Mouse (Mus musculus): ENCODE measurements around the gene Prmt7. TPM values are rescaled to one million over a fixed set of nuclear protein-coding genes. Genes with fewer than 3 reads are reported as not detected.

Prmt7 gene
- polyA plus RNA-seq, 1 experiment, result 17.0 TPM

GRCm38 (mm10) chr8:106298261-106298660, 87.5 kb downstream of the Prmt7 start:
- DNase-seq, result peak; percentile 15
- Histone ChIP-seq H3K4me1 (ENCODE audit: control insufficient read depth, insufficient read depth, low read length) (peaks cover 4% of the 10 kb centered on the region), H3K4me3 (replicated peaks; ENCODE audit: extremely low read depth, low read depth, low read length) (no peak overlapping the region)
- 35% methylated on average over 5 of the region's 5 CpGs for WGBS
- no peak for TF ChIP-seq POLR2A (IDR thresholded peaks at IDR 0.05; ENCODE audit: borderline replicate concordance, extremely low read depth, low read depth, low read length)
- TF ChIP-seq CTCF (IDR thresholded peaks at IDR 0.05; ENCODE audit: insufficient read depth, low read length), result no peak

GRCm38 (mm10) chr8:106298846-106299245, 88.1 kb downstream of the Prmt7 start:
- peaks cover 4% of the 10 kb centered on the region for H3K4me1 ChIP-seq (ENCODE audit: control insufficient read depth, insufficient read depth, low read length)
- WGBS, result 32% methylated on average over 1 of the region's 1 CpGs
- TF ChIP-seq CTCF (IDR thresholded peaks at IDR 0.05; ENCODE audit: insufficient read depth, low read length), result no peak
- TF ChIP-seq POLR2A (IDR thresholded peaks at IDR 0.05; ENCODE audit: borderline replicate concordance, extremely low read depth, low read depth, low read length), result no peak
- DNase-seq, result no peak
- H3K4me3 ChIP-seq (replicated peaks; ENCODE audit: extremely low read depth, low read depth, low read length), result no peak overlapping the region

GRCm38 (mm10) chr8:106299686-106300085, 89.0 kb downstream of the Prmt7 start:
- peaks cover 4% of the 10 kb centered on the region for H3K4me1 ChIP-seq (ENCODE audit: control insufficient read depth, insufficient read depth, low read length)
- H3K4me3 ChIP-seq (replicated peaks; ENCODE audit: extremely low read depth, low read depth, low read length), result no peak overlapping the region
- TF ChIP-seq POLR2A (IDR thresholded peaks at IDR 0.05; ENCODE audit: borderline replicate concordance, extremely low read depth, low read depth, low read length) (no peak), CTCF (IDR thresholded peaks at IDR 0.05; ENCODE audit: insufficient read depth, low read length) (no peak)
- 87% methylated on average over 3 of the region's 3 CpGs for WGBS
- DNase-seq, result no peak

- no peak overlapping the region for H3K4me3 ChIP-seq (replicated peaks; ENCODE audit: extremely low read depth, low read depth, low read length)
- TF ChIP-seq POLR2A (IDR thresholded peaks at IDR 0.05; ENCODE audit: borderline replicate concordance, extremely low read depth, low read depth, low read length) (no peak), CTCF (IDR thresholded peaks at IDR 0.05; ENCODE audit: insufficient read depth, low read length) (no peak)
- H3K4me1 ChIP-seq (ENCODE audit: control insufficient read depth, insufficient read depth, low read length), result peaks cover 4% of the 10 kb centered on the region
- WGBS, result 69% methylated on average over 9 of the region's 9 CpGs
- no peak for DNase-seq
Measured at GRCm38 (mm10) chr8:106300739-106301715, 90.3 kb downstream of the Prmt7 start.

Other genes with a start within 250 kb of the Prmt7 start
- gene Slc12a4, start 244.8 kb upstream of the Prmt7 start, polyA plus RNA-seq (2012; rRNA removed), result 84.3 and 96.8 TPM in 2 replicates
- 0.30 and 0.55 TPM in 2 replicates for gene Dpep3, start 231.5 kb upstream of the Prmt7 start, polyA plus RNA-seq (2012; rRNA removed)
- 5.5 and 10.3 TPM in 2 replicates for gene Dus2, start 219.6 kb upstream of the Prmt7 start, polyA plus RNA-seq (2012; rRNA removed)
- gene Dpep2nb, start 205.0 kb upstream of the Prmt7 start, polyA plus RNA-seq (2012; rRNA removed), result not detected in 2 replicates
- 6.5 and 6.7 TPM in 2 replicates for gene Ddx28, start 199.1 kb upstream of the Prmt7 start, polyA plus RNA-seq (2012; rRNA removed)
- 17.7 and 19.9 TPM in 2 replicates for gene Nfatc3, start 152.1 kb upstream of the Prmt7 start, polyA plus RNA-seq (2012; rRNA removed)
- gene Esrp2, start 74.0 kb upstream of the Prmt7 start, polyA plus RNA-seq (2012; rRNA removed), result 40.1 and 47.0 TPM in 2 replicates
- gene Pla2g15, start 60.5 kb upstream of the Prmt7 start, polyA plus RNA-seq (2012; rRNA removed), result 24.8 and 28.3 TPM in 2 replicates
- 16.5 and 17.3 TPM in 2 replicates for gene Slc7a6, start 42.1 kb upstream of the Prmt7 start, polyA plus RNA-seq (2012; rRNA removed)
- gene Slc7a6os, start within 50 bp of the Prmt7 start, polyA plus RNA-seq (2012; rRNA removed), result 14.2 and 16.5 TPM in 2 replicates
- gene Smpd3, start 127.1 kb downstream of the Prmt7 start, polyA plus RNA-seq (2012; rRNA removed), result 3.3 and 7.6 TPM in 2 replicates
- gene Zfp90, start 204.4 kb downstream of the Prmt7 start, polyA plus RNA-seq (2012; rRNA removed), result 1.7 and 2.7 TPM in 2 replicates